Mouse (Mus musculus) CH12.LX (cell line): ENCODE measurements around the gene Prr29. TPM values are rescaled to one million over a fixed set of nuclear protein-coding genes. Genes with fewer than 3 reads are reported as not detected.

Experiments
- DNase-seq: peaks from one replicate; pipeline ENCODE4 v3.0.0-alpha.2; 2013; ENCODE audit errors: extremely low read depth
- H3K27ac ChIP-seq: 2 replicates; pipeline ENCODE4 v1.5.1; 2012; ENCODE audit warnings: low read depth, mild to moderate bottlenecking, control low read depth, moderate library complexity; ENCODE audit not compliant: insufficient read depth
- H3K27me3 ChIP-seq: replicated peaks from 2 replicates; pipeline ENCODE3; 2012; ENCODE audit warnings: inconsistent platforms
- H3K36me3 ChIP-seq, 2 experiments: replicated peaks in 1 of 2; 2 replicates each; pipeline versions ENCODE3 to v1.6.1; 2012; ENCODE audit warnings: inconsistent platforms in 1 of 2, low read length in 1 of 2, mild to moderate bottlenecking in 1 of 2, mixed read lengths in 1 of 2, moderate library complexity in 1 of 2; ENCODE audit not compliant: control insufficient read depth in 1 of 2, insufficient read depth in 1 of 2
- H3K4me1 ChIP-seq, 2 experiments: 2 replicates each; pipeline ENCODE4 v1.6.1; 2012; ENCODE audit warnings: inconsistent platforms in 1 of 2, moderate library complexity in 1 of 2; ENCODE audit not compliant: insufficient read depth in 2 of 2, control insufficient read depth in 1 of 2
- H3K4me2 ChIP-seq: 2 replicates; pipeline ENCODE4 v1.6.1; 2012; ENCODE audit warnings: low read depth, mild to moderate bottlenecking, control low read depth; ENCODE audit not compliant: poor library complexity, insufficient read depth, severe bottlenecking
- H3K4me3 ChIP-seq, 3 experiments: fragments of 150-350 bp in 1 of 3; sonication (generic) in 1 of 3; replicated peaks in 1 of 3; 2 replicates each; pipeline versions ENCODE3 to v1.5.1; 2011 to 2012; ENCODE audit warnings: low read depth in 2 of 3, low read length in 2 of 3, mild to moderate bottlenecking in 2 of 3, moderate library complexity in 2 of 3, control low read depth in 1 of 3, improper control_type of control experiment in 1 of 3, inconsistent platforms in 1 of 3, mixed read lengths in 1 of 3; ENCODE audit not compliant: poor library complexity in 1 of 3
- H3K79me2 ChIP-seq: replicated peaks from 2 replicates; pipeline ENCODE4 v1.6.1; 2012; ENCODE audit warnings: mild to moderate bottlenecking, moderate library complexity; ENCODE audit not compliant: control insufficient read depth, poor library complexity, insufficient read depth, severe bottlenecking; ENCODE audit errors: extremely low read depth
- H3K9ac ChIP-seq: 2 replicates; pipeline ENCODE4 v1.6.1; 2012; ENCODE audit warnings: low read depth, mild to moderate bottlenecking, control low read depth, moderate library complexity; ENCODE audit not compliant: insufficient read depth
- H3K9me3 ChIP-seq: replicated peaks from 2 replicates; pipeline ENCODE3; 2012; ENCODE audit warnings: low read length, inconsistent platforms, mixed read lengths
- CHD1 ChIP-seq: IDR thresholded peaks from 2 replicates; pipeline ENCODE4 v1.6.1; 2012; ENCODE audit warnings: low read depth, low read length, improper control_type of control experiment, inconsistent platforms
- CHD2 ChIP-seq: IDR thresholded peaks from 2 replicates; pipeline ENCODE4 v1.6.1; 2011; ENCODE audit warnings: low read length, improper control_type of control experiment
- CTCF ChIP-seq, 2 experiments: IDR thresholded peaks in 1 of 2; conservative IDR thresholded peaks in 1 of 2; 2 replicates each; pipeline ENCODE4 v1.5.1; 2011 to 2012; ENCODE audit warnings: low read depth in 2 of 2, low read length in 2 of 2, improper control_type of control experiment in 1 of 2, inconsistent platforms in 1 of 2, mild to moderate bottlenecking in 1 of 2, moderate library complexity in 1 of 2
- E2F4 ChIP-seq: IDR thresholded peaks from 2 replicates; pipeline ENCODE4 v1.6.1; 2011; ENCODE audit warnings: low read depth, low read length, improper control_type of control experiment; ENCODE audit not compliant: insufficient replicate concordance
- ELF1 ChIP-seq: IDR thresholded peaks from 2 replicates; pipeline ENCODE4 v1.6.1; 2014; ENCODE audit warnings: low read depth, mild to moderate bottlenecking, inconsistent platforms, low read length, improper control_type of control experiment
- EP300 ChIP-seq: IDR thresholded peaks from 2 replicates; pipeline ENCODE4 v1.6.1; 2011; ENCODE audit warnings: low read length, improper control_type of control experiment
- HCFC1 ChIP-seq: IDR thresholded peaks from 2 replicates; pipeline ENCODE4 v1.6.1; 2012; ENCODE audit warnings: low read depth, mild to moderate bottlenecking, inconsistent platforms, low read length, improper control_type of control experiment
- IRF4 ChIP-seq: IDR thresholded peaks from 2 replicates; pipeline ENCODE4 v1.6.1; 2014; ENCODE audit warnings: low read depth, mild to moderate bottlenecking, inconsistent platforms, low read length, improper control_type of control experiment
- KAT2A ChIP-seq: IDR thresholded peaks from 2 replicates; pipeline ENCODE4 v1.6.1; 2012; ENCODE audit warnings: low read length, improper control_type of control experiment, inconsistent platforms; ENCODE audit not compliant: insufficient replicate concordance
- MAFK ChIP-seq: IDR thresholded peaks from 2 replicates; pipeline ENCODE4 v1.6.1; 2011; ENCODE audit warnings: low read length, improper control_type of control experiment; ENCODE audit not compliant: insufficient replicate concordance
- MEF2A ChIP-seq: IDR thresholded peaks from 2 replicates; pipeline ENCODE4 v1.6.1; 2014; ENCODE audit warnings: low read depth, mild to moderate bottlenecking, inconsistent platforms, low read length, improper control_type of control experiment, borderline replicate concordance
- MXI1 ChIP-seq: IDR thresholded peaks from 2 replicates; pipeline ENCODE4 v1.6.1; 2011; ENCODE audit warnings: mild to moderate bottlenecking, low read depth, low read length, improper control_type of control experiment
- NELFE ChIP-seq: IDR thresholded peaks from 2 replicates; pipeline ENCODE4 v1.6.1; 2011; ENCODE audit warnings: low read depth, low read length, improper control_type of control experiment
- NRF1 ChIP-seq: IDR thresholded peaks from 2 replicates; pipeline ENCODE4 v1.6.1; 2014; ENCODE audit warnings: low read depth, mild to moderate bottlenecking, inconsistent platforms, low read length, improper control_type of control experiment, moderate library complexity
- PAX5 ChIP-seq: IDR thresholded peaks from 2 replicates; pipeline ENCODE4 v1.6.1; 2012; ENCODE audit warnings: low read length, inconsistent platforms, mixed read lengths
- POLR2A ChIP-seq: IDR thresholded peaks from 2 replicates; pipeline ENCODE4 v1.6.1; 2011; ENCODE audit warnings: low read depth, mild to moderate bottlenecking, improper control_type of control experiment, low read length
- POLR2AphosphoS2 ChIP-seq: IDR thresholded peaks from 2 replicates; pipeline ENCODE4 v1.6.1; 2011; ENCODE audit warnings: low read depth, low read length, improper control_type of control experiment
- SIN3A ChIP-seq: IDR thresholded peaks from 2 replicates; pipeline ENCODE4 v1.6.1; 2012; ENCODE audit warnings: low read length, improper control_type of control experiment, inconsistent platforms
- SMC3 ChIP-seq: IDR thresholded peaks from 2 replicates; pipeline ENCODE4 v1.6.1; 2011; ENCODE audit warnings: low read depth, low read length, improper control_type of control experiment
- TBP ChIP-seq: conservative IDR thresholded peaks from 2 replicates; pipeline ENCODE4 v1.6.1; 2011; ENCODE audit warnings: low read depth, low read length, improper control_type of control experiment
- TCF12 ChIP-seq: IDR thresholded peaks from 2 replicates; pipeline ENCODE4 v1.6.1; 2014; ENCODE audit warnings: low read depth, mild to moderate bottlenecking, inconsistent platforms, low read length, improper control_type of control experiment
- UBTF ChIP-seq: IDR thresholded peaks from 2 replicates; pipeline ENCODE4 v1.6.1; 2012; ENCODE audit warnings: low read depth, mild to moderate bottlenecking, inconsistent platforms, low read length, improper control_type of control experiment, moderate library complexity
- USF1 ChIP-seq: IDR thresholded peaks from 2 replicates; pipeline ENCODE4 v1.6.1; 2014; ENCODE audit warnings: low read depth, mild to moderate bottlenecking, inconsistent platforms, low read length, improper control_type of control experiment
- ZC3H11A ChIP-seq: IDR thresholded peaks from 2 replicates; pipeline ENCODE4 v1.6.1; 2012; ENCODE audit warnings: low read depth, mild to moderate bottlenecking, inconsistent platforms, low read length, improper control_type of control experiment
- dilution Hi-C: fragments of 300-500 bp; cut with MboI; formaldehyde crosslinking; loops from 2 replicates; pipeline ENCODE4 v1.14.3; 2020; ENCODE audit warnings: low sequenced_read_pairs; ENCODE audit not compliant: extremely low pct_unique_long_range_greater_than_20kb, extremely low pct_ligation_motif_present
- in situ Hi-C: fragments of 300-500 bp; cut with MboI; formaldehyde crosslinking; loops from 3 replicates; pipeline ENCODE4 v1.14.3; 2019; ENCODE audit warnings: low sequenced_read_pairs, low pct_ligation_motif_present, low pct_unique_long_range_greater_than_20kb, mixed read lengths
- polyA plus RNA-seq: library from polyadenylated mRNA; unstranded; fragments of >175 nt; gene quantifications from 2 replicates; pipeline ENCODE4 v1.2.1, GENCODE M21; 2012; ENCODE audit warnings: low read depth; ENCODE audit not compliant: insufficient read length
- total RNA-seq, 2 experiments: library from RNA; depleted of rRNA; stranded (reverse); fragments of 300-350 nt in 1 of 2; fragments of >200 nt in 1 of 2; gene quantifications; 2 replicates each; pipeline ENCODE4 v1.2.3; 2012 to 2014

Gene Prr29
- total and polyA plus RNA-seq, 3 experiments, result 0.17 to 0.21 TPM; not detected in 1

DNA sequence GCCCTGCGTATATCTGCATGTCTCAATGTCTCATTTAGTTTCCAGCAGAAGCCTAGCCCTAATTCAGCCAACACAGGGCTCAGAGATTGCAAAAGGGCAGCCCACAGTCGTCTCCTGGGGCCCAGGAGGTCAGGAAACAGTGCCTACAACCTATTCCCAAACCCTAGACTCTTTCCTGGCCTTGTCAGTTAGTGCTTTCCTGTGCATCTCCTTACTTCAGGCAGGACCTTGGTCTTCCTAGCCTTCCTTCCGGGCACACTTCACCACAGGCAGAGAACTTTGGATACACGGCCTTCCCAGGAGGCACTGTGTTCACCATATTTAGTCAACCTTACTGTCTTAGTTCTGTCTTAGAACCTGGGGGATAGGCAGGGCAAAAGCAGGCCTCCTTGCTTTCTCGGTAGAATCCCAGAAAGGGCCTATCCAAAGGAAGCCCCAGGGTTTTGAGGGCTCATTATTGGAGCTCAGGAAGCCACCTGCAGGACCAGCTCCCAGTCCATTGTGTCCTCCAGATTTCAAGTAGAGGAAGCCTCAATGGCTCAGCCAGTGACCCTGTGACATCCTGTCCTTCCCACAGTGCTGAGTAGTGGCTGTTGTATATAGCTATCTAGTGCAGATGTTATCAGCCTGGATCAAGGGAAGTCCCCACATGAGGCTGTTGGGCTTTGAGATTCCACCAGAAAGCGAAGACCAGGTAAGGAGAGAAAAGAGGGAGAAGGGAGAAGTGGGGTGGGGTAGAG is 17.9 kb downstream of the Prr29 start:
- Histone ChIP-seq H3K27me3 (no peaks in the 10 kb centered on the region), H3K9me3 (no peaks in the 10 kb centered on the region), H3K36me3 (peaks cover 30 to 57% of the 10 kb centered on the region in 2 experiments), H3K79me2 (no peaks in the 10 kb centered on the region; the same call in 1 of the 2 replicates), H3K4me2 (no peak overlapping the region), H3K9ac (no peak overlapping the region), H3K4me1 (peaks cover 5 to 22% of the 10 kb centered on the region in 2 experiments; a peak in 3 of 4 replicates), H3K4me3 (no peak overlapping the region), H3K27ac (no peak overlapping the region)
- in situ Hi-C loops, result no loop called here
- dilution Hi-C loops, result no loop called here
- TF ChIP-seq MAFK (no peak), IRF4 (no peak)
- DNase-seq, result no peak

DNA sequence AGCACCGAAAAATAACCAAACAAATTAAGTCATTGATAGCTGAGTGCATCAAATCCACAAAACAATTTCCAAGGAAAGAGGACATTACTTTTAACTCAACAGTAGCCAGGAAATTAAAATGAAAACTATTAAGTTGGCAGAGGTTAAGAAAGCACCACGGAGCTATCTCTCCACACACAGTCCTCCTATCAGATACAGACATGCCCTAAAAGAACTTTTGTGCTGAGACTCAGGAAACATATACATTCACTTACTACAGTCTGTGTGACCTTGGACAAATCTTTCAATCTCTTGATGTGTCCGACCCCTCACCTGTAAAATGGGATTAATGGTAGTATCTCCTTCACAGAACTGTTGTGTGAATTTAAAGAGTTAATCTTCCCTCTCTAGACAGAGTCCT is 21.1 kb downstream of the Prr29 start:
- dilution Hi-C loops (no loop called here), in situ Hi-C loops (no loop called here)
- DNase-seq, result no peak
- peak overlapping the region; percentile 39 to 93 (median 70) for H3K4me3 ChIP-seq
- H3K4me1 ChIP-seq, result peaks cover 7 to 32% of the 10 kb centered on the region in 2 experiments; a peak in 3 of 4 replicates
- H3K27ac ChIP-seq, result no peak overlapping the region; the same call in 1 of the 2 replicates
- no peaks in the 10 kb centered on the region; the same call in 1 of the 2 replicates for H3K79me2 ChIP-seq
- peaks cover 7 to 49% of the 10 kb centered on the region in 2 experiments for H3K36me3 ChIP-seq
- peak overlapping the region; percentile 97 for H3K9ac ChIP-seq
- no peaks in the 10 kb centered on the region for H3K27me3 ChIP-seq
- H3K9me3 ChIP-seq, result no peaks in the 10 kb centered on the region
- TF ChIP-seq PAX5 (no peak), EP300 (no peak), SIN3A (peak; percentile 7; the same call in 1 of the 2 replicates), MXI1 (0 out of 2 replicates have a peak, but pooled peaks have one; percentile 13), POLR2AphosphoS2 (no peak)
- peak overlapping the region; percentile 94 for H3K4me2 ChIP-seq

DNA sequence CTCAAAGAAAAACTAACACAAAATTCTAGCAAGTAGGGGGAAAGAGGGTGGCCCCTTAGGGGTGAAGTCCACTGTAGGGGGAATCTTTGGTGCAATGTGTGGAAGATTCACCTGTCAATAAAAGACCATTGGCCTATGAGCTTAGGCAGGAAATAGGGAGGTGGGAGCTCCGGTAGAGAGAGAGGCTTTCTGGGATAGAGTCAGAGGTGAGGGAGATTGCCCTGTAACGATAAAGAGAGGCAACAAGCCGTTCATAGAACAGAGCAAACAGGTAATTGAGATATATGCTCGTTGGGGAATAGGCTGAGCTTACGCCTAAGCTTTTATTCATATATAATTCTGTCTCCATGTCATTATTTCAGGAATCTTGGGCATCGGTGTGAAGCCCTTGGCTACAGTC is 21.7 kb downstream of the Prr29 start:
- Histone ChIP-seq H3K27ac (peak overlapping the region; percentile 91), H3K9me3 (no peaks in the 10 kb centered on the region), H3K4me2 (peak overlapping the region; percentile 94), H3K4me3 (peak overlapping the region; percentile 70 to 93 (median 90)), H3K79me2 (no peaks in the 10 kb centered on the region; the same call in 1 of the 2 replicates), H3K36me3 (peaks cover 5 to 43% of the 10 kb centered on the region in 2 experiments), H3K27me3 (no peaks in the 10 kb centered on the region), H3K4me1 (peaks cover 7 to 38% of the 10 kb centered on the region in 2 experiments; a peak in 3 of 4 replicates), H3K9ac (peak overlapping the region; percentile 97)
- in situ Hi-C loops (no loop called here), dilution Hi-C loops (no loop called here)
- peak; percentile 86 for DNase-seq
- 0 out of 2 replicates have a peak, but pooled peaks have one; percentile 18 for TF ChIP-seq NRF1
- TF ChIP-seq USF1, result no peak
- peak; percentile 77 for TF ChIP-seq CHD2
- TF ChIP-seq TCF12, result peak; percentile 75
- 0 out of 2 replicates have a peak, but pooled peaks have one; percentile 18 for TF ChIP-seq MXI1
- no peak for TF ChIP-seq ZC3H11A
- TF ChIP-seq CHD1, result peak; percentile 53; the same call in 1 of the 2 replicates
- TF ChIP-seq POLR2A, result peak; percentile 81
- TF ChIP-seq SMC3, result no peak
- TF ChIP-seq ELF1, result peak; percentile 61; the same call in 1 of the 2 replicates
- no peak for TF ChIP-seq CTCF (conservative IDR thresholded peaks at IDR 0.05 in 1 of 2, IDR thresholded peaks at IDR 0.05 in 1 of 2; ENCODE audit: low read depth in 2 of 2, low read length in 2 of 2)
- peak; percentile 22; the same call in 1 of the 2 replicates for TF ChIP-seq MEF2A
- peak; percentile 63; the same call in 1 of the 2 replicates for TF ChIP-seq KAT2A
- TF ChIP-seq NELFE, result peak; percentile 90
- no peak for TF ChIP-seq UBTF
- TF ChIP-seq E2F4, result 0 out of 2 replicates have a peak, but pooled peaks have one; percentile 2
- peak; percentile 79 for TF ChIP-seq HCFC1
- TF ChIP-seq TBP, result peak; percentile 93
- TF ChIP-seq POLR2AphosphoS2, result peak; percentile 79; the same call in 1 of the 2 replicates
